Mouse (Mus musculus): ENCODE measurements around the gene Usp42. TPM values are rescaled to one million over a fixed set of nuclear protein-coding genes. Genes with fewer than 3 reads are reported as not detected.

Gene Usp42
- polyA plus RNA-seq, 1 experiment from 2014 or later = 26.8 TPM

DNA sequence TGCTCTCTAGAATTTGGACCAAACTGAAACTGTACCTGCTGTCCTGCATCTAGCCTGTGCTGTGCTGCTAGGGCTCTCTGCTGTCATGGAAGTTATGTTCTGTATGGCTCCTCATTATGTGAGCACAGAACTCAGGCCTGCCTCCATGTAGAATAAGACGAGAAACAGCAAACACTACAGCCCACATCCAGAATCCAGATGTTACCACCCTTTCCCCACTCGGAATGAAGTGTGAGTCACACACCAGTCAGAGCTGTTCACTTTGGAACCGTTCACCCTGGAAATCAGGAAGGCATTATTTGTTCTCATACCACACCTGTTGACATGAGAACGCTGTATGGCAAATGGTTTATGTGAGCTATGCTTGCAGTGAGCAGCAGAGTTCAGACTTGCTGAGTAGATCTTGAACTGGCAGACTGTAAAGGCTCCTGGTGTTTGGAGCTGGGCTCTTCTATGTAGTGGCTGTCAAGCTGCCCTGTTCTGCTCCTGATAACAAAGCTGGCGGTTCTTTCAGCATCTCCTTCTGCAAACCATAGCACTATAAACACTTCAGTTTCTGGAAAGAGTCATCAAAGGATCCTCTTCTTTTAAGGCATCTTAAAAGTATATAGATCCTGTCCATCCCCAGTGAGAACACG, 53.3 kb downstream of the Usp42 start:
- no peaks in the 10 kb centered on the region for H3K9me3 ChIP-seq (ENCODE audit: low read depth, low read length)
- no peak overlapping the region for H3K4me3 ChIP-seq (ENCODE audit: low read depth, low read length)
- no peak overlapping the region for H3K9ac ChIP-seq
- H3K4me1 ChIP-seq (ENCODE audit: insufficient read depth) = peaks cover 11% of the 10 kb centered on the region
- no peak for TF ChIP-seq CTCF (IDR thresholded peaks at IDR 0.05; ENCODE audit: low read depth)
- DNase-seq = no peak
- no peaks in the 10 kb centered on the region for H3K27me3 ChIP-seq (ENCODE audit: insufficient read depth, low read length)
- H3K27ac ChIP-seq (ENCODE audit: low read depth) = no peak overlapping the region
- no peak overlapping the region for H3K4me2 ChIP-seq
- no peak for ATAC-seq (ENCODE audit: insufficient read depth)
- 33% methylated on average over 6 of the region's 6 CpGs for WGBS
- no peaks in the 10 kb centered on the region for H3K36me3 ChIP-seq (ENCODE audit: insufficient read depth)

DNA sequence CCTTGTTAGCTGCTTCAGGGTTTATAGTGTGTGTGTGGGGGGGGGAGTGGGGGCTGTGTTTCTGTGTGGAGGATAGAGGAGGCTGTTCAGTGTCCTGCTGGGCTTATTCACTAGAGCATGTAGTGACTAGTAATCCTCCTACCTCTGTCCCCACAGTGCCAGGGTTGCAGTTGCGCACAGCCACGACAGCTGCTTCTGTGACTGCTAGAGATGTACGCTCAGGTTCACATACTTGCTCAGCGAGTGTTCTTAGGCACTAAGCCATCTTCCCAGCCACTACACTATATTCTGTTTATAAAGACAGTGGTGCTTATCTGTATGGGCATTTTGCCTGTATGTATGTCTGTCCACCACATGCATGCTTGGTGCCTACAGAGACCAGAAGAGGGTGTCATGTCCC, 54.7 kb downstream of the Usp42 start:
- no peak for TF ChIP-seq CTCF (IDR thresholded peaks at IDR 0.05; ENCODE audit: low read depth)
- H3K9me3 ChIP-seq (ENCODE audit: low read depth, low read length) = no peaks in the 10 kb centered on the region
- ATAC-seq (ENCODE audit: insufficient read depth) (no peak), DNase-seq (no peak)
- no peaks in the 10 kb centered on the region for H3K27me3 ChIP-seq (ENCODE audit: insufficient read depth, low read length)
- H3K4me3 ChIP-seq (ENCODE audit: low read depth, low read length) = no peak overlapping the region
- no peaks in the 10 kb centered on the region for H3K36me3 ChIP-seq (ENCODE audit: insufficient read depth)
- no peak overlapping the region for H3K9ac ChIP-seq
- WGBS = 78% methylated on average over 4 of the region's 4 CpGs
- no peak overlapping the region for H3K4me2 ChIP-seq
- H3K4me1 ChIP-seq (ENCODE audit: insufficient read depth) = peaks cover 11% of the 10 kb centered on the region
- H3K27ac ChIP-seq (ENCODE audit: low read depth) = no peak overlapping the region

DNA sequence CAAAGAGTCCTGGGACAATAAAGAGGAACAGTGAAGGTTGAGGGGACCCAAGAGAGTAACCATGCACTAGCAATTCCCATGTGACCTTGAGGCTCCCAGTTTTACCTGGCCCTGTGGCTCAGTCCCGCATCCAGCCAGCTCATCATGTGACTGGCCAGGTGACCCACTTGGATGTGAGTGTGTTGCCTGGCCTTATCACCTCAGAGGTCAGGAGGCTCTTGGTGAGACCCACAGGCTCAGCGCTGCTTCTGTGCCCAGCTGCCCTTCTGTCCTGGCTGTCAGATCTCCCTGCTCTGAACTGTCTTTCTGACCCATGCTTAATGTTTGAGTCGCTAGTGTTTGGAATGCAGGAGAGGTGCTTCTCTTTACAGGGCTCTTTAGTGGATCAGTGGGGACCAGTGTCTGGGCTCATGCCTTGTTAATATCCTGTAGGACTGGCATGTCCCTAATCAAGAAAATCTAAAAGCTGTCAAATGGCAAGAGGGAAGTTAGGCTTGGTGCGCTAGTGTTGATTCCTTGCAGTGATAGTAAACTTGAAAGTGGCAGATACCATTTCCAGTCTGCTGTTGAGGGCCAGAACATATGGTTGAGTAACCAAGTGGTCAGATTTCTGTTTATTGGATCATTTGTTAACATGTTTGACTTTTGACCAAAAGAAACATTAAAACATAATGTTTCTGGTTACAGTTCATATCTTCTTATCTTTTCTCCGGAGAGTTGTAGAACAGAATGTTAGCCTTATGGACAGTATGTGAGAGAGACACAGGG, 55.7 kb downstream of the Usp42 start:
- Histone ChIP-seq H3K27me3 (ENCODE audit: insufficient read depth, low read length) (no peaks in the 10 kb centered on the region), H3K9ac (no peak overlapping the region), H3K4me2 (no peak overlapping the region), H3K9me3 (ENCODE audit: low read depth, low read length) (no peaks in the 10 kb centered on the region), H3K27ac (ENCODE audit: low read depth) (no peak overlapping the region), H3K4me3 (ENCODE audit: low read depth, low read length) (no peak overlapping the region), H3K4me1 (ENCODE audit: insufficient read depth) (peaks cover 11% of the 10 kb centered on the region), H3K36me3 (ENCODE audit: insufficient read depth) (no peaks in the 10 kb centered on the region)
- ATAC-seq (ENCODE audit: insufficient read depth) = no peak
- DNase-seq = no peak
- TF ChIP-seq CTCF (IDR thresholded peaks at IDR 0.05; ENCODE audit: low read depth) = no peak
- 41% methylated on average over 5 of the region's 5 CpGs for WGBS

DNA sequence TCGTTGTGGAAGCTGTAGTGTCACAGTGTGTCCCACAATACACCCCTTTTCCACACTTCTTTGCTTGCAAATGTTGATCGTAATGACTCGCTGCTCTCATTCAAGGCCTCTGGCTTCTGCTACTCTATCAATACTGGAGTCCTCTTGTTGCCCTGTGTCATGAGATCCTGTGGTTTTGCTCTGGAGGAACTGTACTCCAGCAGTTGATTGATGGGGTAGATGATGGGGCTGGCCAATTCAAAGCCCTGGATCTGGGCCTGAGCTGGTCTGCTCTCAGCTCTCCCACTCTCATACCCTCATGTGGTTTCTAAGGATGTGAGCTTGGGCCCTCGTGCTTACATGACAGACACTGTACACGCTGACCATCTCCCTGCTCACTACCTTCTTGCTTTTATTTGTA, 57.5 kb downstream of the Usp42 start:
- H3K9me3 ChIP-seq (ENCODE audit: low read depth, low read length) = no peaks in the 10 kb centered on the region
- ATAC-seq (ENCODE audit: insufficient read depth) (no peak), DNase-seq (no peak)
- 72% methylated on average over 5 of the region's 5 CpGs for WGBS
- no peak overlapping the region for H3K4me3 ChIP-seq (ENCODE audit: low read depth, low read length)
- TF ChIP-seq CTCF (IDR thresholded peaks at IDR 0.05; ENCODE audit: low read depth) = no peak
- no peaks in the 10 kb centered on the region for H3K27me3 ChIP-seq (ENCODE audit: insufficient read depth, low read length)
- peaks cover 15% of the 10 kb centered on the region for H3K4me1 ChIP-seq (ENCODE audit: insufficient read depth)
- no peak overlapping the region for H3K4me2 ChIP-seq
- H3K9ac ChIP-seq = no peak overlapping the region
- no peak overlapping the region for H3K27ac ChIP-seq (ENCODE audit: low read depth)
- H3K36me3 ChIP-seq (ENCODE audit: insufficient read depth) = no peaks in the 10 kb centered on the region

DNA sequence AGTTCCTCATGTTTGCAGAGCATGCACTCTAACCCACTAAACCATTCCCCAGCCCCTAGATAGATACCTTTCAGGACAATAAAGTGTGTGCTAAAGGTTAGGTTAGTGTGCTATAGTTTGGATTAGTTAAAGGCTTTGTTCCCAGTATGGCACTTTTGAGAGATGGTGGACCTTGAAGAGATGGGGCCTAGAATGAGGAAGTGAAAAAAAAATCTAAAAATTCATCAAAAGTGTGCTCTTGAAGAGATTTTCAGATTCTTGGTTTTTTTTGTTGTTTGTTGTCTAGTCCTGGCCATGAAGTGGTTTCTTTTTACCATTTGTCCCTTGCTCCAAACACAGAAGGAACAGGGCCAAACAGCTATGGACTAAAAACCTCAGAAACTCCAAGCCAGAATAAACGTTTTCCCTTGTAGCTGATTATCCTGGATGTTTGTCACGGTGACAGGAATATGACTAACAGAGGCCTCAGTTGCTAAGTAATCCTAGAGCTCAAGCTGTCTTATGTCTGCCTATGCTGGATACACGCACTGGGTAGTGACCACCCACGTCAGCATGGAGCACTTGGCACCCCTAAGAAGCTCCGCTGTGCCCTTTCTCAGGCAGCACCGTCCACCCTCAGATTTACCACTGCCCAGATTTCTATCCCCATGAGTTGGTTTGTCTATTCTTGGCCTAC, 61.2 kb downstream of the Usp42 start:
- Histone ChIP-seq H3K4me2 (no peak overlapping the region), H3K9me3 (ENCODE audit: low read depth, low read length) (no peaks in the 10 kb centered on the region), H3K27ac (ENCODE audit: low read depth) (no peak overlapping the region), H3K4me3 (ENCODE audit: low read depth, low read length) (no peak overlapping the region), H3K36me3 (ENCODE audit: insufficient read depth) (no peaks in the 10 kb centered on the region), H3K4me1 (ENCODE audit: insufficient read depth) (peaks cover 4% of the 10 kb centered on the region; the same call in 1 of the 2 replicates), H3K9ac (no peak overlapping the region), H3K27me3 (ENCODE audit: insufficient read depth, low read length) (no peaks in the 10 kb centered on the region)
- DNase-seq (no peak), ATAC-seq (ENCODE audit: insufficient read depth) (no peak)
- TF ChIP-seq CTCF (IDR thresholded peaks at IDR 0.05; ENCODE audit: low read depth) = no peak
- WGBS = 69% methylated on average over 6 of the region's 6 CpGs

DNA sequence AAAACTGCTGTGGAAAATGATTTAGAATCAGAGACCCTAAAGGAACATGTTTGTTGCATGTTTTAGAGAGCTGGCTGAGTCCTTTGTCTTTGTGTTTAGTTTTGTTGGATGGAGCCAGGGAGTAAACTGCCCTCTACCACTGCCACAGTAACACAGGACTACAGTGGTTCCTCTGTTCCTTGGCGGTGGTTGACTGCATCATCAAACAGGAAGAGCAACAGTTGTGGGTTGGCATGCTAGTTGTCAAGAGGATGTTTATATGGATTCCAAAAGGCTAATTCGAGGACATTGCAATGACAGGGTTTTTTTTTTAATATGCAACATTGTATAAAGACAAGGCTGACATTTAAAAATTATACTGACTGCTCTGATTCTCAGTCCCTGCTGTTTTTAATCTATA, 62.2 kb downstream of the Usp42 start:
- DNase-seq = peak; percentile 57
- Histone ChIP-seq H3K4me1 (ENCODE audit: insufficient read depth) (peaks cover 10% of the 10 kb centered on the region), H3K9ac (no peak overlapping the region), H3K4me3 (ENCODE audit: low read depth, low read length) (no peak overlapping the region), H3K36me3 (ENCODE audit: insufficient read depth) (no peaks in the 10 kb centered on the region), H3K4me2 (no peak overlapping the region), H3K27me3 (ENCODE audit: insufficient read depth, low read length) (no peaks in the 10 kb centered on the region), H3K27ac (ENCODE audit: low read depth) (peak overlapping the region; percentile 19; the same call in 1 of the 2 replicates), H3K9me3 (ENCODE audit: low read depth, low read length) (no peaks in the 10 kb centered on the region)
- TF ChIP-seq CTCF (IDR thresholded peaks at IDR 0.05; ENCODE audit: low read depth) = no peak
- WGBS = 27% methylated on average over 2 of the region's 2 CpGs
- peak; percentile 60; the same call in 1 of the 2 replicates for ATAC-seq (ENCODE audit: insufficient read depth)

DNA sequence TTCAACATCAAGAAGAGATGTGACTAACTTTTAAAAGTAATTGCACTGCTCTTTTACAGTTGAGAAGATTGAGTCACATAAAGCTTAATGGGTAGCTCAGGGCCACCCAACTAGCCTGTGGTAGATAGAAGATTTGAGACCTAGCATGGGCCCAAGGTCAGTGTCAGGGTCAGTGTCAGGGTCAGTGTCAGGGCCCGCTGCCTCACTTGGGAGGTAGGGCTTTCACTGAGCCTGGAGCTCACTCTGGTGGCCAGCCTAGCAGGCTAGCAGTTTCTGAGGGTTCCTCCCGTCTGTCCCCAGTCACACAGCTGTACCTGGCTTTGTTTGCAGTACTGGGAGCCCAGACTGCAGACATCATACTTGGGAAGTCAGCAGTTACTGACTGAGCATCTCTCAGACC, 62.7 kb downstream of the Usp42 start:
- Histone ChIP-seq H3K4me1 (ENCODE audit: insufficient read depth) (peaks cover 10% of the 10 kb centered on the region), H3K27ac (ENCODE audit: low read depth) (peak overlapping the region; percentile 19; the same call in 1 of the 2 replicates), H3K4me2 (no peak overlapping the region), H3K36me3 (ENCODE audit: insufficient read depth) (no peaks in the 10 kb centered on the region), H3K27me3 (ENCODE audit: insufficient read depth, low read length) (no peaks in the 10 kb centered on the region), H3K4me3 (ENCODE audit: low read depth, low read length) (no peak overlapping the region), H3K9me3 (ENCODE audit: low read depth, low read length) (no peaks in the 10 kb centered on the region), H3K9ac (no peak overlapping the region)
- DNase-seq = no peak
- 0 out of 2 replicates have a peak, but pooled peaks have one; percentile 13 for ATAC-seq (ENCODE audit: insufficient read depth)
- 34% methylated on average over 2 of the region's 2 CpGs for WGBS
- peak; percentile 40 for TF ChIP-seq CTCF (IDR thresholded peaks at IDR 0.05; ENCODE audit: low read depth)

All from lung, embryonic 14.5 days (tissue).